Mouse (Mus musculus) frontal cortex, adult (tissue): Measurements from ENCODE around the gene Plcb1.

Experiments used
- ATAC-seq: cut with Nextera tagmentation; 2 replicates; pipeline ENCODE4 v1.9.2; 2017; ENCODE audit warnings: mild to moderate bottlenecking, moderate library complexity, mixed read lengths; ENCODE audit not compliant: low TSS enrichment

Plcb1 gene

GRCm38 (mm10) chr2:134838185-134838584 is 52.3 kb downstream of the Plcb1 start:
- no peak for ATAC-seq

GRCm38 (mm10) chr2:134838888-134839287 is 53.0 kb downstream of the Plcb1 start:
- ATAC-seq, result no peak

- ATAC-seq, result no peak
Observed at GRCm38 (mm10) chr2:134842883-134843282, 57.0 kb downstream of the Plcb1 start.

- ATAC-seq, result no peak
Observed at GRCm38 (mm10) chr2:134844391-134845238, 58.7 kb downstream of the Plcb1 start.

- ATAC-seq, result no peak
Observed at GRCm38 (mm10) chr2:134845239-134845738, 59.4 kb downstream of the Plcb1 start.

GRCm38 (mm10) chr2:134846555-134846954 is 60.7 kb downstream of the Plcb1 start:
- peak; percentile 90 for ATAC-seq

- ATAC-seq, result no peak
Observed at GRCm38 (mm10) chr2:134851189-134852171, 65.6 kb downstream of the Plcb1 start.

GRCm38 (mm10) chr2:134856239-134856638 is 70.4 kb downstream of the Plcb1 start:
- ATAC-seq, result no peak

GRCm38 (mm10) chr2:134856691-134857090 is 70.8 kb downstream of the Plcb1 start:
- ATAC-seq, result no peak

- no peak for ATAC-seq
Observed at GRCm38 (mm10) chr2:134864985-134865645, 79.2 kb downstream of the Plcb1 start.

- no peak for ATAC-seq
Observed at GRCm38 (mm10) chr2:134867381-134867780, 81.5 kb downstream of the Plcb1 start.

- ATAC-seq, result 0 out of 2 replicates have a peak, but pooled peaks have one; percentile 52
Observed at GRCm38 (mm10) chr2:134871692-134872489, 86.0 kb downstream of the Plcb1 start.

- ATAC-seq, result no peak
Observed at GRCm38 (mm10) chr2:134872490-134872781, 86.6 kb downstream of the Plcb1 start.

- no peak for ATAC-seq
Observed at GRCm38 (mm10) chr2:134877148-134877547, 91.3 kb downstream of the Plcb1 start.

GRCm38 (mm10) chr2:134891207-134891606 is 105.3 kb downstream of the Plcb1 start:
- no peak for ATAC-seq

GRCm38 (mm10) chr2:134894776-134895175 is 108.9 kb downstream of the Plcb1 start:
- no peak for ATAC-seq

- ATAC-seq, result peak; percentile 24
Observed at GRCm38 (mm10) chr2:134896196-134896595, 110.3 kb downstream of the Plcb1 start.

- ATAC-seq, result peak; percentile 68
Observed at GRCm38 (mm10) chr2:134897083-134897482, 111.2 kb downstream of the Plcb1 start.

GRCm38 (mm10) chr2:134901521-134901920 is 115.7 kb downstream of the Plcb1 start:
- ATAC-seq, result no peak

GRCm38 (mm10) chr2:134910882-134911281 is 125.0 kb downstream of the Plcb1 start:
- peak; percentile 47 for ATAC-seq

GRCm38 (mm10) chr2:134911360-134911759 is 125.5 kb downstream of the Plcb1 start:
- ATAC-seq, result no peak
